30 mouse cellular contexts compared by ENCODE assay signal in genomic region chr5:113349810-113350209, GRCm38 (mm10). TPM values are rescaled to one million over a fixed set of nuclear protein-coding genes. Genes with fewer than 3 reads are reported as not detected.
A peak's percentile ranks its signal among the peaks of the same experiment; 100 is the strongest.
DNase-seq lines count a peak whose midpoint lies in the region; ATAC-seq and TF ChIP-seq lines count a peak whose summit lies in the region.
"Had no signal": no experiment of that assay in that cellular context is flagged by ENCODE, and none has a peak within 500 bp of the region (broad histone marks: within the 10 kb centered on the region; RNA-seq: fewer than 3 reads in every experiment).

No protein-coding gene starts in this region.

- H3K36me3 ChIP-seq in midbrain, embryonic 12.5 days = no peaks in the 10 kb centered on the region
- H3K36me3 ChIP-seq in midbrain, embryonic 16.5 days (ENCODE audit: control insufficient read depth, insufficient read depth, low read length) = no peaks in the 10 kb centered on the region
- no peaks in the 10 kb centered on the region for H3K36me3 ChIP-seq in embryonic facial prominence, embryonic 10.5 days (replicated peaks)
- no peaks in the 10 kb centered on the region for H3K36me3 ChIP-seq in forebrain, postnatal 0 days (ENCODE audit: insufficient read depth)
- H3K36me3 ChIP-seq: heart, embryonic 12.5 days had no signal

- H3K9me3 ChIP-seq in midbrain, embryonic 12.5 days = no peaks in the 10 kb centered on the region
- H3K9me3 ChIP-seq in midbrain, embryonic 16.5 days (replicated peaks; ENCODE audit: control insufficient read depth, low read length, poor library complexity, severe bottlenecking) = no peaks in the 10 kb centered on the region
- H3K9me3 ChIP-seq in embryonic facial prominence, embryonic 10.5 days = no peaks in the 10 kb centered on the region
- no peaks in the 10 kb centered on the region for H3K9me3 ChIP-seq in forebrain, postnatal 0 days (ENCODE audit: low read length)
- H3K9me3 ChIP-seq: heart, embryonic 12.5 days; megakaryocyte, embryonic 14.5 days had no signal

- H3K9ac ChIP-seq in midbrain, embryonic 12.5 days (replicated peaks) = no peak overlapping the region
- no peak overlapping the region for H3K9ac ChIP-seq in midbrain, embryonic 16.5 days (ENCODE audit: low read depth, low read length)
- H3K9ac ChIP-seq in forebrain, postnatal 0 days = no peak overlapping the region
- H3K9ac ChIP-seq: heart, embryonic 12.5 days; liver, postnatal 0 days had no signal

- WGBS in midbrain, embryonic 12.5 days = 17% methylated on average over 7 of the region's 7 CpGs
- 6% methylated on average over 7 of the region's 7 CpGs for WGBS in midbrain, embryonic 16.5 days
- WGBS in embryonic facial prominence, embryonic 10.5 days = 22% methylated on average over 7 of the region's 7 CpGs
- 3% methylated on average over 7 of the region's 7 CpGs for WGBS in forebrain, postnatal 0 days

- no peak overlapping the region for H3K4me3 ChIP-seq in midbrain, embryonic 12.5 days
- H3K4me3 ChIP-seq in midbrain, embryonic 16.5 days (ENCODE audit: low read depth, low read length) = no peak overlapping the region
- H3K4me3 ChIP-seq in embryonic facial prominence, embryonic 10.5 days = no peak overlapping the region
- H3K4me3 ChIP-seq in forebrain, postnatal 0 days (ENCODE audit: low read depth, low read length) = no peak overlapping the region
- H3K4me3 ChIP-seq: heart, embryonic 12.5 days; megakaryocyte, embryonic 14.5 days; myocyte had no signal

- H3K27ac ChIP-seq in midbrain, embryonic 12.5 days (replicated peaks) = 0 out of 2 replicates have a peak overlapping the region, but pooled peaks have one; percentile 2
- H3K27ac ChIP-seq in midbrain, embryonic 16.5 days (ENCODE audit: low read length) = no peak overlapping the region
- H3K27ac ChIP-seq in embryonic facial prominence, embryonic 10.5 days (replicated peaks) = no peak overlapping the region
- no peak overlapping the region for H3K27ac ChIP-seq in forebrain, postnatal 0 days (ENCODE audit: low read depth, low read length)

- peaks cover 48% of the 10 kb centered on the region for H3K4me1 ChIP-seq in midbrain, embryonic 12.5 days
- peaks cover 15% of the 10 kb centered on the region for H3K4me1 ChIP-seq in midbrain, embryonic 16.5 days (ENCODE audit: control insufficient read depth, insufficient read depth, low read length)
- H3K4me1 ChIP-seq in embryonic facial prominence, embryonic 10.5 days = peaks cover 46% of the 10 kb centered on the region
- H3K4me1 ChIP-seq in forebrain, postnatal 0 days (ENCODE audit: insufficient read depth) = peaks cover 10% of the 10 kb centered on the region; the same call in 1 of the 2 replicates
- H3K4me1 ChIP-seq: heart, embryonic 12.5 days; megakaryocyte, embryonic 14.5 days had no signal

- TF ChIP-seq CTCF in forebrain, postnatal 0 days (IDR thresholded peaks at IDR 0.05; ENCODE audit: low read depth) = no peak

- no peak for ATAC-seq in midbrain, embryonic 12.5 days (ENCODE audit: low FRiP score, low read depth)
- ATAC-seq in midbrain, embryonic 16.5 days = no peak
- no peak for ATAC-seq in forebrain, postnatal 0 days
- ATAC-seq in activated CD4-positive, CD25-positive, alpha-beta regulatory T cell, adult 4 months = no peak
- ATAC-seq: liver, postnatal 0 days had no signal

- no peak overlapping the region for H3K4me2 ChIP-seq in midbrain, embryonic 12.5 days (replicated peaks)
- H3K4me2 ChIP-seq in midbrain, embryonic 16.5 days (ENCODE audit: low read length) = no peak overlapping the region
- no peak overlapping the region for H3K4me2 ChIP-seq in forebrain, postnatal 0 days (ENCODE audit: low read depth)
- H3K4me2 ChIP-seq: heart, embryonic 12.5 days had no signal

- H3K27me3 ChIP-seq in midbrain, embryonic 12.5 days = peaks cover 91% of the 10 kb centered on the region
- peaks cover 25% of the 10 kb centered on the region for H3K27me3 ChIP-seq in midbrain, embryonic 16.5 days (ENCODE audit: control insufficient read depth, insufficient read depth, low read depth, low read length)
- peaks cover 98% of the 10 kb centered on the region for H3K27me3 ChIP-seq in embryonic facial prominence, embryonic 10.5 days (replicated peaks; ENCODE audit: low read depth, poor library complexity, severe bottlenecking)
- peaks cover 13% of the 10 kb centered on the region for H3K27me3 ChIP-seq in forebrain, postnatal 0 days (ENCODE audit: insufficient read depth, low read length)

- DNase-seq in embryo, embryonic 10 days (ENCODE audit: low spot score) = peak; percentile 40
- DNase-seq in embryo, embryonic 9.5 days (ENCODE audit: extremely low spot score) = no peak
- peak; percentile 29 for DNase-seq in embryonic facial prominence, embryonic 10.5 days (ENCODE audit: low spot score)
- DNase-seq in forebrain, postnatal 0 days = peak; percentile 56
- DNase-seq in Muller cell, postnatal 12 days (ENCODE audit: inconsistent ontology term) = no peak
- DNase-seq: adrenal gland, postnatal 14 days; cerebellum, adult 11 months; embryo, embryonic 11 days; gastrocnemius, postnatal 10 days; heart, adult 11 months; heart, postnatal 14 days; kidney, adult 2 months; kidney, postnatal 10 days; liver, postnatal 0 days; lung, postnatal 14 days; right cerebral cortex, postnatal 4 days; thymus, postnatal 36 days had no signal

RNA-seq across cellular contexts. Expression of gene Aym1, which starts 7.3 kb away (rescaled TPM):
- not detected in 2 replicates for polyA plus RNA-seq in midbrain, embryonic 12.5 days (2016; fragmentation: Nextera tagmentation; extraction: Ambion mirVana)
- not detected in 2 replicates for polyA plus RNA-seq in midbrain, embryonic 16.5 days (2015; fragmentation: Nextera tagmentation; extraction: Ambion mirVana)
- not detected in 2 replicates for polyA plus RNA-seq in embryonic facial prominence, embryonic 10.5 days (2016; fragmentation: Nextera tagmentation; extraction: Ambion mirVana)
- not detected in 2 replicates for total RNA-seq in forebrain, postnatal 0 days (2014; rRNA removed)
- polyA plus RNA-seq in forebrain, postnatal 0 days (2015; fragmentation: Nextera tagmentation; extraction: Ambion mirVana) = not detected in 2 replicates
- polyA plus RNA-seq in activated CD4-positive, CD25-positive, alpha-beta regulatory T cell, adult 4 months (2017; shearing (Covaris generic)) = not detected
- total RNA-seq: adrenal gland, postnatal 14 days; ES-E14; gastrocnemius, postnatal 10 days; heart, postnatal 14 days; layer of hippocampus, adult 18-20 months; layer of hippocampus, postnatal 25 days; left cerebral cortex, postnatal 25 days; liver, adult 2 months had no signal
- polyA plus RNA-seq: frontal cortex, adult 2 months; heart, embryonic 12.5 days; kidney, adult 2 months; liver, adult 2 months; liver, postnatal 0 days; myocyte; neural tube, embryonic 14.5 days had no signal

RNA-seq across cellular contexts. Expression of gene Sgsm1, which starts 39.2 kb away (rescaled TPM):
- 16.1 and 19.5 TPM in 2 replicates for polyA plus RNA-seq in midbrain, embryonic 12.5 days (2016; fragmentation: Nextera tagmentation; extraction: Ambion mirVana)
- 27.5 and 29.4 TPM in 2 replicates for polyA plus RNA-seq in midbrain, embryonic 16.5 days (2015; fragmentation: Nextera tagmentation; extraction: Ambion mirVana)
- 15.1 and 18.0 TPM in 2 replicates for polyA plus RNA-seq in embryonic facial prominence, embryonic 10.5 days (2016; fragmentation: Nextera tagmentation; extraction: Ambion mirVana)
- total RNA-seq in forebrain, postnatal 0 days (2014; rRNA removed) = 42.0 and 48.7 TPM in 2 replicates
- polyA plus RNA-seq in forebrain, postnatal 0 days (2015; fragmentation: Nextera tagmentation; extraction: Ambion mirVana) = 10.1 and 16.5 TPM in 2 replicates
- polyA plus RNA-seq in activated CD4-positive, CD25-positive, alpha-beta regulatory T cell, adult 4 months (2017; shearing (Covaris generic)) = not detected

Comparison
In these comparisons a context has a peak if more than half of its experiments do, and no peak if none do; other contexts are left out.
1. DNase-seq: peak in embryo, embryonic 10 days (single experiment), embryonic facial prominence, embryonic 10.5 days (single experiment) and forebrain, postnatal 0 days (single experiment); none in embryo, embryonic 9.5 days (single experiment) and Muller cell, postnatal 12 days (single experiment).
2. RNA of gene Sgsm1, which starts 39.2 kb away (polyA plus RNA-seq): 27.5 to 29.4 TPM in midbrain, embryonic 16.5 days, 16.1 to 19.5 TPM in midbrain, embryonic 12.5 days, 10.1 to 16.5 TPM in forebrain, postnatal 0 days and 15.1 to 18.0 TPM in embryonic facial prominence, embryonic 10.5 days; not detected in activated CD4-positive, CD25-positive, alpha-beta regulatory T cell, adult 4 months; every median in the first group is over 10 times any median in the second.